Mouse (Mus musculus) bone marrow, adult 2 months (tissue): ENCODE data around the gene Fkbp11.

Source experiments
- CTCF ChIP-seq: fragments of 200-500 bp; IDR thresholded peaks from 2 replicates; pipeline ENCODE4 v1.5.1; 2011; ENCODE audit warnings: low read length, control low read depth; ENCODE audit not compliant: control insufficient read depth, insufficient read depth
- POLR2A ChIP-seq: fragments of 200-500 bp; IDR thresholded peaks from 2 replicates; pipeline ENCODE4 v1.6.1; 2011; ENCODE audit warnings: low read depth, mild to moderate bottlenecking, control low read depth, low read length, borderline replicate concordance; ENCODE audit not compliant: control insufficient read depth

GRCm38 (mm10) chr15:98738796-98739195 is 10.8 kb upstream of the Fkbp11 start:
- no peak for TF ChIP-seq POLR2A
- no peak for TF ChIP-seq CTCF
